Mouse (Mus musculus): ENCODE results near the gene Col4a1. TPM values are rescaled to one million over a fixed set of nuclear protein-coding genes. Genes with fewer than 3 reads are reported as not detected.

Col4a1 gene
- polyA plus RNA-seq, 1 experiment from 2014 or later = 213 TPM

GRCm38 (mm10) chr8:11336346-11336745 lies 23.7 kb upstream of the Col4a1 start:
- H3K9me3 ChIP-seq (replicated peaks; ENCODE audit: control insufficient read depth, low read length) = no peaks in the 10 kb centered on the region
- H3K4me2 ChIP-seq (ENCODE audit: low read depth, low read length) = no peak overlapping the region
- ATAC-seq (replicated peaks; ENCODE audit: extremely low read depth, insufficient read depth, low FRiP score) = no peak
- H3K9ac ChIP-seq (ENCODE audit: low read length) = no peak overlapping the region
- no peak overlapping the region for H3K4me3 ChIP-seq (ENCODE audit: low read length)
- H3K4me1 ChIP-seq (ENCODE audit: control insufficient read depth, insufficient read depth, low read length) = peaks cover 69% of the 10 kb centered on the region
- H3K27ac ChIP-seq (ENCODE audit: low read length) = no peak overlapping the region
- H3K27me3 ChIP-seq (ENCODE audit: control insufficient read depth, insufficient read depth, low read length) = no peaks in the 10 kb centered on the region
- no peaks in the 10 kb centered on the region for H3K36me3 ChIP-seq (ENCODE audit: control insufficient read depth, insufficient read depth)
- 89% methylated on average over 5 of the region's 5 CpGs for WGBS

GRCm38 (mm10) chr8:11335238-11335637 lies 22.6 kb upstream of the Col4a1 start:
- WGBS = 55% methylated on average over 4 of the region's 4 CpGs
- Histone ChIP-seq H3K4me3 (ENCODE audit: low read length) (no peak overlapping the region), H3K27ac (ENCODE audit: low read length) (peak overlapping the region; percentile 71; the same call in 1 of the 2 replicates), H3K4me2 (ENCODE audit: low read depth, low read length) (no peak overlapping the region), H3K36me3 (ENCODE audit: control insufficient read depth, insufficient read depth) (no peaks in the 10 kb centered on the region), H3K9me3 (replicated peaks; ENCODE audit: control insufficient read depth, low read length) (no peaks in the 10 kb centered on the region), H3K27me3 (ENCODE audit: control insufficient read depth, insufficient read depth, low read length) (no peaks in the 10 kb centered on the region), H3K9ac (ENCODE audit: low read length) (no peak overlapping the region), H3K4me1 (ENCODE audit: control insufficient read depth, insufficient read depth, low read length) (peaks cover 68% of the 10 kb centered on the region)
- ATAC-seq (replicated peaks; ENCODE audit: extremely low read depth, insufficient read depth, low FRiP score) = no peak

GRCm38 (mm10) chr8:11334493-11334892 lies 21.9 kb upstream of the Col4a1 start:
- Histone ChIP-seq H3K4me1 (ENCODE audit: control insufficient read depth, insufficient read depth, low read length) (peaks cover 66% of the 10 kb centered on the region), H3K27me3 (ENCODE audit: control insufficient read depth, insufficient read depth, low read length) (no peaks in the 10 kb centered on the region), H3K4me3 (ENCODE audit: low read length) (no peak overlapping the region), H3K9ac (ENCODE audit: low read length) (peak overlapping the region; percentile 10; the same call in 1 of the 2 replicates), H3K9me3 (replicated peaks; ENCODE audit: control insufficient read depth, low read length) (no peaks in the 10 kb centered on the region), H3K4me2 (ENCODE audit: low read depth, low read length) (peak overlapping the region; percentile 38), H3K36me3 (ENCODE audit: control insufficient read depth, insufficient read depth) (no peaks in the 10 kb centered on the region), H3K27ac (ENCODE audit: low read length) (peak overlapping the region; percentile 71)
- 23% methylated on average over 3 of the region's 3 CpGs for WGBS
- ATAC-seq (replicated peaks; ENCODE audit: extremely low read depth, insufficient read depth, low FRiP score) = peak; percentile 67

- 65% methylated on average over 6 of the region's 6 CpGs for WGBS
- no peak overlapping the region for H3K4me2 ChIP-seq (ENCODE audit: low read depth, low read length)
- H3K4me3 ChIP-seq (ENCODE audit: low read length) = no peak overlapping the region
- peaks cover 67% of the 10 kb centered on the region for H3K4me1 ChIP-seq (ENCODE audit: control insufficient read depth, insufficient read depth, low read length)
- peak overlapping the region; percentile 71 for H3K27ac ChIP-seq (ENCODE audit: low read length)
- no peaks in the 10 kb centered on the region for H3K9me3 ChIP-seq (replicated peaks; ENCODE audit: control insufficient read depth, low read length)
- ATAC-seq (replicated peaks; ENCODE audit: extremely low read depth, insufficient read depth, low FRiP score) = no peak
- no peak overlapping the region; the same call in 1 of the 2 replicates for H3K9ac ChIP-seq (ENCODE audit: low read length)
- H3K36me3 ChIP-seq (ENCODE audit: control insufficient read depth, insufficient read depth) = no peaks in the 10 kb centered on the region
- no peaks in the 10 kb centered on the region for H3K27me3 ChIP-seq (ENCODE audit: control insufficient read depth, insufficient read depth, low read length)
Observed at GRCm38 (mm10) chr8:11333746-11334145, 21.1 kb upstream of the Col4a1 start.

GRCm38 (mm10) chr8:11331561-11331960 lies 18.9 kb upstream of the Col4a1 start:
- Histone ChIP-seq H3K4me2 (ENCODE audit: low read depth, low read length) (peak overlapping the region; percentile 44; the same call in 1 of the 2 replicates), H3K27me3 (ENCODE audit: control insufficient read depth, insufficient read depth, low read length) (no peaks in the 10 kb centered on the region), H3K4me1 (ENCODE audit: control insufficient read depth, insufficient read depth, low read length) (peaks cover 79% of the 10 kb centered on the region), H3K9ac (ENCODE audit: low read length) (peak overlapping the region; percentile 55), H3K27ac (ENCODE audit: low read length) (peak overlapping the region; percentile 95), H3K4me3 (ENCODE audit: low read length) (no peak overlapping the region), H3K36me3 (ENCODE audit: control insufficient read depth, insufficient read depth) (no peaks in the 10 kb centered on the region; the same call in 1 of the 2 replicates), H3K9me3 (replicated peaks; ENCODE audit: control insufficient read depth, low read length) (no peaks in the 10 kb centered on the region)
- peak; percentile 46 for ATAC-seq (replicated peaks; ENCODE audit: extremely low read depth, insufficient read depth, low FRiP score)
- whole genome bisulfite sequencing = 17% methylated on average over 4 of the region's 4 CpGs

- Histone ChIP-seq H3K4me1 (ENCODE audit: control insufficient read depth, insufficient read depth, low read length) (peaks cover 81% of the 10 kb centered on the region), H3K4me3 (ENCODE audit: low read length) (no peak overlapping the region), H3K9ac (ENCODE audit: low read length) (peak overlapping the region; percentile 11; the same call in 1 of the 2 replicates), H3K27ac (ENCODE audit: low read length) (peak overlapping the region; percentile 71), H3K9me3 (replicated peaks; ENCODE audit: control insufficient read depth, low read length) (no peaks in the 10 kb centered on the region), H3K4me2 (ENCODE audit: low read depth, low read length) (no peak overlapping the region), H3K27me3 (ENCODE audit: control insufficient read depth, insufficient read depth, low read length) (no peaks in the 10 kb centered on the region), H3K36me3 (ENCODE audit: control insufficient read depth, insufficient read depth) (no peaks in the 10 kb centered on the region; the same call in 1 of the 2 replicates)
- no peak for ATAC-seq (replicated peaks; ENCODE audit: extremely low read depth, insufficient read depth, low FRiP score)
- 55% methylated on average over 5 of the region's 5 CpGs for WGBS
Observed at GRCm38 (mm10) chr8:11327722-11328417, 15.2 kb upstream of the Col4a1 start.

GRCm38 (mm10) chr8:11327298-11327697 lies 14.7 kb upstream of the Col4a1 start:
- 0 out of 2 replicates have a peak overlapping the region, but pooled peaks have one; percentile 26 for H3K9ac ChIP-seq (ENCODE audit: low read length)
- H3K27ac ChIP-seq (ENCODE audit: low read length) = peak overlapping the region; percentile 71
- no peaks in the 10 kb centered on the region for H3K9me3 ChIP-seq (replicated peaks; ENCODE audit: control insufficient read depth, low read length)
- H3K4me1 ChIP-seq (ENCODE audit: control insufficient read depth, insufficient read depth, low read length) = peaks cover 78% of the 10 kb centered on the region
- H3K27me3 ChIP-seq (ENCODE audit: control insufficient read depth, insufficient read depth, low read length) = no peaks in the 10 kb centered on the region
- peak; percentile 37; the same call in 1 of the 2 replicates for ATAC-seq (replicated peaks; ENCODE audit: extremely low read depth, insufficient read depth, low FRiP score)
- no peaks in the 10 kb centered on the region; the same call in 1 of the 2 replicates for H3K36me3 ChIP-seq (ENCODE audit: control insufficient read depth, insufficient read depth)
- H3K4me2 ChIP-seq (ENCODE audit: low read depth, low read length) = no peak overlapping the region
- H3K4me3 ChIP-seq (ENCODE audit: low read length) = no peak overlapping the region
- 11% methylated on average over 4 of the region's 4 CpGs for WGBS

- ATAC-seq (replicated peaks; ENCODE audit: extremely low read depth, insufficient read depth, low FRiP score) = 0 out of 2 replicates have a peak, but pooled peaks have one; percentile 53
- Histone ChIP-seq H3K9me3 (replicated peaks; ENCODE audit: control insufficient read depth, low read length) (no peaks in the 10 kb centered on the region), H3K4me3 (ENCODE audit: low read length) (no peak overlapping the region), H3K4me1 (ENCODE audit: control insufficient read depth, insufficient read depth, low read length) (peaks cover 71% of the 10 kb centered on the region), H3K9ac (ENCODE audit: low read length) (peak overlapping the region; percentile 56; the same call in 1 of the 2 replicates), H3K27ac (ENCODE audit: low read length) (peak overlapping the region; percentile 48), H3K4me2 (ENCODE audit: low read depth, low read length) (no peak overlapping the region), H3K27me3 (ENCODE audit: control insufficient read depth, insufficient read depth, low read length) (no peaks in the 10 kb centered on the region), H3K36me3 (ENCODE audit: control insufficient read depth, insufficient read depth) (no peaks in the 10 kb centered on the region; the same call in none of the 2 replicates)
- WGBS = 33% methylated on average over 6 of the region's 6 CpGs
Observed at GRCm38 (mm10) chr8:11324801-11325395, 12.3 kb upstream of the Col4a1 start.

- H3K4me2 ChIP-seq (ENCODE audit: low read depth, low read length) = no peak overlapping the region
- H3K9me3 ChIP-seq (replicated peaks; ENCODE audit: control insufficient read depth, low read length) = no peaks in the 10 kb centered on the region
- no peaks in the 10 kb centered on the region; the same call in none of the 2 replicates for H3K36me3 ChIP-seq (ENCODE audit: control insufficient read depth, insufficient read depth)
- H3K4me3 ChIP-seq (ENCODE audit: low read length) = no peak overlapping the region
- H3K9ac ChIP-seq (ENCODE audit: low read length) = no peak overlapping the region
- peak overlapping the region; percentile 75; the same call in 1 of the 2 replicates for H3K27ac ChIP-seq (ENCODE audit: low read length)
- WGBS = 78% methylated on average over 1 of the region's 1 CpGs
- H3K27me3 ChIP-seq (ENCODE audit: control insufficient read depth, insufficient read depth, low read length) = no peaks in the 10 kb centered on the region
- no peak for ATAC-seq (replicated peaks; ENCODE audit: extremely low read depth, insufficient read depth, low FRiP score)
- H3K4me1 ChIP-seq (ENCODE audit: control insufficient read depth, insufficient read depth, low read length) = peaks cover 66% of the 10 kb centered on the region
Observed at GRCm38 (mm10) chr8:11323681-11324080, 11.1 kb upstream of the Col4a1 start.
